Mouse (Mus musculus): ENCODE measurements around the gene Tmem132d. TPM values are rescaled to one million over a fixed set of nuclear protein-coding genes. Genes with fewer than 3 reads are reported as not detected.
A peak's percentile ranks its signal among the peaks of the same experiment; 100 is the strongest.

Gene Tmem132d
- total RNA-seq (2014; rRNA removed) (8.8 and 13.0 TPM in 2 replicates), polyA plus RNA-seq (2015; fragmentation: Nextera tagmentation; extraction: Ambion mirVana) (2.0 and 2.3 TPM in 2 replicates)

DNA sequence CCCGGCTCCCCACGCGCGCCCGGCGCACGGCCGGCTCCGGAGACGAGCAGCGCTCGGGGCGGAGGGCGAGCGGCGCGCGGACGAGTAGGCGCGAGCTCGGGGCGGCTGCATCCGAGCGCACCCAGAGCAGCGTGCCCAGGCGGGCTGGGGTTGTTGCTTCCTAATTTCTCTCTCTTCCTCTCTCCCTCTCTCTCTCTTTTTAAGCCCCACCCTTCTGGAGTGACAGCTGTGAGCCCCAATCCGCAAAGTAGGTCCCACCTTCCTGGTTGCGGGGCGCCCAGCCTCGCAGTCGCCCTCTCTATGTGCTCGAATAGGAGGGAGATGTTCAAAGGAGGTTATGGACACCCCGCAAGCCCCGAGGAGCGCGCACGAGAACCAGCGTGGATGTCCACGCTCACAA lies at the start of gene Tmem132d:
Tmem132d (minus strand) TSS at position 162 of the 400 bp plus-strand sequence.
- Histone ChIP-seq H3K9ac (peak within 1 kb of the TSS; percentile 37), H3K9me3 (ENCODE audit: low read length) (no peaks in the 10 kb centered on the region), H3K27me3 (ENCODE audit: insufficient read depth, low read length) (peaks cover 40% of the 10 kb centered on the region), H3K27ac (ENCODE audit: low read depth, low read length) (no peak within 1 kb of the TSS), H3K4me3 (ENCODE audit: low read depth, low read length) (peak within 1 kb of the TSS; percentile 55), H3K4me1 (ENCODE audit: insufficient read depth) (no peaks in the 10 kb centered on the region), H3K4me2 (ENCODE audit: low read depth) (peak within 1 kb of the TSS; percentile 91), H3K36me3 (ENCODE audit: insufficient read depth) (no peaks in the 10 kb centered on the region)
- 0% methylated on average over 26 of the region's 40 CpGs for WGBS
- DNase-seq: peak; percentile 73
- peak; percentile 68 for ATAC-seq
- TF ChIP-seq CTCF (IDR thresholded peaks at IDR 0.05; ENCODE audit: low read depth): no peak

DNA sequence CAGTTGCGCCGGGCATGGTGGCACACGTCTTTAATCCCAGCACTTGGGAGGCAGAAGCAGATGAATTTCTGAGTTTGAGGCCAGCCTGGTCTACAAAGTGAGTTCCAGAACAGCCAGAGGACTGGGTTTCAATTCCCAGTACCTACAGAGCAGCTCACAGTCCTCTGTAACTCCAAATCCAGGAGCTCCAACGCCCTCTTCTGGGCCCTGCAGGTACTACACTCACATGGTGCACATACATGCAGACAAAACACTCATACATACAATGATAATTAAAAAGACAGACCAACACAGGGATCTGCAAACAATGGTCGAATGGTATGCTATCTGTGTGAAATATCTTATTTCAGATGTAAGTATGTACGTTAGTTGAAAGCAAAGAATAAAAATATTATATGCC lies 47.9 kb upstream of the Tmem132d start:
- H3K27ac ChIP-seq (ENCODE audit: low read depth, low read length): no peak overlapping the region
- H3K4me1 ChIP-seq (ENCODE audit: insufficient read depth): peaks cover 3% of the 10 kb centered on the region; the same call in 1 of the 2 replicates
- H3K27me3 ChIP-seq (ENCODE audit: insufficient read depth, low read length): no peaks in the 10 kb centered on the region
- H3K4me3 ChIP-seq (ENCODE audit: low read depth, low read length): no peak overlapping the region
- ATAC-seq (no peak), DNase-seq (no peak)
- H3K36me3 ChIP-seq (ENCODE audit: insufficient read depth): no peaks in the 10 kb centered on the region
- no peak; the same call in 1 of the 2 replicates for TF ChIP-seq CTCF (IDR thresholded peaks at IDR 0.05; ENCODE audit: low read depth)
- no peak overlapping the region for H3K4me2 ChIP-seq (ENCODE audit: low read depth)
- no peak overlapping the region for H3K9ac ChIP-seq
- 83% methylated on average over 6 of the region's 6 CpGs for WGBS
- H3K9me3 ChIP-seq (ENCODE audit: low read length): no peaks in the 10 kb centered on the region

DNA sequence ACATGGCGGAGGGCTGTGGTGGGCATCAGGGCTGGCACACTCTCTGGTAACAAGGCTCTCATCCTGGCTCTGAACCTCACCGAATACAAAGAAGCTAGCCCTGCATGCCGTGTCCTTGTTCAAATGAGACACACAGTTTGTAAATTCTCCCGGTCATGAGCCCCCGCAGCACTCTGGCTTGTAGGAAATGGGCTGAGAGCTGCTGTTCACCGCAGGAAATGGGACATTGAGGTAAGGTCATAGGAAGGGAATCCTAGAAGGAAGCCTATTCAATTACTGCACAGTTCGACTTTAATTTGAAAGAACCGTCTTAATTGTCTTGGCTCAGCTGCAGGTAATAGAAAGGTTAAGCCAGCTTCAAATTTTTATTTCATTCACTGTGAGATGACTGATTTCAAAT lies 42.5 kb upstream of the Tmem132d start:
- TF ChIP-seq CTCF (IDR thresholded peaks at IDR 0.05; ENCODE audit: low read depth): no peak
- no peak for ATAC-seq

DNA sequence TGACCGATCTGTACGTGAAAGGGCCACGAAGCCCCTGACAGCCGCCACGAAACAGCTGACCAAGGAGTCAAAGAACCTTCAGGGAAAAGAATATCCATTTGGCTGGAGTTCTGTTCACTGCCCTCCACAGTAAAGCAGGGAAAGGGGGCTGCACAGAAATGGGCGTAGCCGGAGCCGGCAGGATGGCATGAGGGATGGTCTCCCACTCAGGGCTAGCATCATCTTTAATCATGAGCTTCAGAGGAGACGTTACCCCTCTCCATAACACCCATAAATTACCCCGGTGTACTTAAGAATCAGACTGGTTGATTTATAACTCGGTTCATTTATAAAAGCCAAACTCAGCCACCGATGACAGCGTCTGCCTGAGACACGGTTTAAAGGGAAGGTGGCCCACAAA lies 36.9 kb upstream of the Tmem132d start:
- no peak for DNase-seq
- TF ChIP-seq CTCF (IDR thresholded peaks at IDR 0.05; ENCODE audit: low read depth): no peak
- H3K9ac ChIP-seq: no peak overlapping the region
- H3K36me3 ChIP-seq (ENCODE audit: insufficient read depth): no peaks in the 10 kb centered on the region
- WGBS: 79% methylated on average over 14 of the region's 14 CpGs
- H3K27me3 ChIP-seq (ENCODE audit: insufficient read depth, low read length): no peaks in the 10 kb centered on the region
- no peaks in the 10 kb centered on the region for H3K4me1 ChIP-seq (ENCODE audit: insufficient read depth)
- no peaks in the 10 kb centered on the region for H3K9me3 ChIP-seq (ENCODE audit: low read length)
- no peak for ATAC-seq
- no peak overlapping the region for H3K27ac ChIP-seq (ENCODE audit: low read depth, low read length)
- H3K4me2 ChIP-seq (ENCODE audit: low read depth): no peak overlapping the region
- no peak overlapping the region for H3K4me3 ChIP-seq (ENCODE audit: low read depth, low read length)

More for the DNA sequence above, 42.5 kb upstream of the Tmem132d start:
- Histone ChIP-seq H3K4me1 (ENCODE audit: insufficient read depth) (no peaks in the 10 kb centered on the region), H3K9ac (no peak overlapping the region), H3K9me3 (ENCODE audit: low read length) (no peaks in the 10 kb centered on the region), H3K27me3 (ENCODE audit: insufficient read depth, low read length) (no peaks in the 10 kb centered on the region), H3K4me2 (ENCODE audit: low read depth) (no peak overlapping the region), H3K27ac (ENCODE audit: low read depth, low read length) (no peak overlapping the region), H3K36me3 (ENCODE audit: insufficient read depth) (no peaks in the 10 kb centered on the region), H3K4me3 (ENCODE audit: low read depth, low read length) (no peak overlapping the region)
- WGBS: 76% methylated on average over 8 of the region's 8 CpGs
- DNase-seq: no peak

DNA sequence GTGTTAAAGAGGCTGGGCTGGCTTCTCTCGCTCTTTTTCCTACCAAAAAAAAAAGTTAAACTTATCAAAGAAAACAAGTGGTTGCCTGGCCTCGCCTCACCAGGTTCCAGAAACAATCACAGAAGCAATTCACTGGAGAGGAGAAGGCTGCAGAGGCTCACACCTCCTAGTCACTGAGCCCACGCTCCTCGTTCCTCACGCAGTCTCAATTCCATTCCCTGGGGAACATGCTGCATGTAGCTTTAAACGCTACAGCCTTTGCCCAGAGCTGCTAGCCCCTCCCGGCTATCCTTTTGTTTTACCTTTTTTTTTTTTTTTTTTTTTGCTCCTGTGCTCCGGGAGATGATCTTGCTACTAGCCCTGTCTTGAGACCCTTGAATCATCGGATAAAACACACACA lies 31.6 kb upstream of the Tmem132d start:
- Histone ChIP-seq H3K4me2 (ENCODE audit: low read depth) (no peak overlapping the region), H3K27ac (ENCODE audit: low read depth, low read length) (no peak overlapping the region), H3K27me3 (ENCODE audit: insufficient read depth, low read length) (no peaks in the 10 kb centered on the region), H3K4me3 (ENCODE audit: low read depth, low read length) (no peak overlapping the region), H3K9me3 (ENCODE audit: low read length) (no peaks in the 10 kb centered on the region), H3K4me1 (ENCODE audit: insufficient read depth) (no peaks in the 10 kb centered on the region), H3K9ac (no peak overlapping the region), H3K36me3 (ENCODE audit: insufficient read depth) (no peaks in the 10 kb centered on the region)
- ATAC-seq (no peak), DNase-seq (no peak)
- 8% methylated on average over 9 of the region's 9 CpGs for WGBS
- TF ChIP-seq CTCF (IDR thresholded peaks at IDR 0.05; ENCODE audit: low read depth): no peak

DNA sequence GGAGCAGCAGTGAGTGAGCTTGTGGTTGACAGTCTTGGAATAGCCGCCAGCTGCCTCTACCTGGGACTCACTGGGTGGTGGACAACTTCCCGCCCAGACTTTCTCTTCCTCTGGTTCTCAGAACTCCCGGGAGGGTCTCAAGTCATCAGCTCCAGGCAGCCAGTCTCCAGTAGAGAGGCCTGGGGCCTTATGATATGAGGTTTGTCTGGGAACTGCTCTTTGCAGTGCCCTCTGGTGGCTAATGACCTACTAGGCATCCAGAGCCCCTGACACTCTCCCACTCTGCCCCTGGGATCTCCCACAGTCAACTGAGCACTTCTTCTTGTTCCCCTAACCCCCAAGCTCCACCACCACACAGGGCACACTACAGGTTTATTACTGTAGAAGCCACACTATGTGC lies 27.7 kb upstream of the Tmem132d start:
- Histone ChIP-seq H3K4me2 (ENCODE audit: low read depth) (no peak overlapping the region), H3K4me1 (ENCODE audit: insufficient read depth) (no peaks in the 10 kb centered on the region), H3K36me3 (ENCODE audit: insufficient read depth) (no peaks in the 10 kb centered on the region), H3K4me3 (ENCODE audit: low read depth, low read length) (no peak overlapping the region), H3K9me3 (ENCODE audit: low read length) (no peaks in the 10 kb centered on the region), H3K9ac (no peak overlapping the region), H3K27ac (ENCODE audit: low read depth, low read length) (no peak overlapping the region), H3K27me3 (ENCODE audit: insufficient read depth, low read length) (no peaks in the 10 kb centered on the region)
- DNase-seq (no peak), ATAC-seq (no peak)
- 47% methylated on average over 3 of the region's 3 CpGs for WGBS
- TF ChIP-seq CTCF (IDR thresholded peaks at IDR 0.05; ENCODE audit: low read depth): peak; percentile 36

DNA sequence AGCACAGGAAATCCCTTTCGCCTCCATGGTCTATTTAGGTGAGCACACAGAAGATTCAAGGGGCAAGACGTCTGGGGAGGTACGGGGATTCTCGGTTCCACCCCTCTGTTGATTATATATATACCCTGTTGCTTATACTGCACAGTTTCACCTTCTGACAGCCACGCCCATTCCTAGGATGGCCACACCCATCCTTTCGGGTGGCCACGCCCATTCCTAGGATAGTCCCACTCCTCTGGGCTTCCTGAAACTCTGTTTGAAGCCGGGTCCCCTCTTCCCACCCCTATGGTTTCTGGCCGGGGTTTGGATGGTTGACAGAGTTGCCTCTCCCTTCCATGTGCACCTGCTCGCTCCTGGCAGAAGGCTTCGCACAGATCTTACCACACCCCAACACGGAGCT lies 22.9 kb upstream of the Tmem132d start:
- no peak for DNase-seq
- 84% methylated on average over 12 of the region's 12 CpGs for WGBS
- H3K4me1 ChIP-seq (ENCODE audit: insufficient read depth): peaks cover 7% of the 10 kb centered on the region; the same call in 1 of the 2 replicates

More for the DNA sequence above, 22.9 kb upstream of the Tmem132d start:
- H3K36me3 ChIP-seq (ENCODE audit: insufficient read depth): no peaks in the 10 kb centered on the region
- no peak for TF ChIP-seq CTCF (IDR thresholded peaks at IDR 0.05; ENCODE audit: low read depth)
- no peaks in the 10 kb centered on the region for H3K9me3 ChIP-seq (ENCODE audit: low read length)
- H3K9ac ChIP-seq: no peak overlapping the region
- ATAC-seq: no peak
- H3K27ac ChIP-seq (ENCODE audit: low read depth, low read length): no peak overlapping the region
- H3K27me3 ChIP-seq (ENCODE audit: insufficient read depth, low read length): no peaks in the 10 kb centered on the region
- no peak overlapping the region for H3K4me2 ChIP-seq (ENCODE audit: low read depth)
- no peak overlapping the region for H3K4me3 ChIP-seq (ENCODE audit: low read depth, low read length)
